Mouse (Mus musculus) forebrain, embryonic 16.5 days (tissue): ENCODE data around the gene Chst11. TPM values are rescaled to one million over a fixed set of nuclear protein-coding genes. Genes with fewer than 3 reads are reported as not detected.
A peak's percentile ranks its signal among the peaks of the same experiment; 100 is the strongest.

Experiments
- ATAC-seq: fragments of 200-750 bp; cut with Nextera tagmentation; 2 replicates; pipeline ENCODE4 v1.8.0; 2017; ENCODE audit warnings: mild to moderate bottlenecking, moderate library complexity
- H3K27ac ChIP-seq: fragments of 300-500 bp; sonication (generic); 2 replicates; pipeline ENCODE4 v1.5.1; 2014; ENCODE audit warnings: low read length, control low read depth
- H3K27me3 ChIP-seq: fragments of 300-500 bp; sonication (generic); replicated peaks from 2 replicates; pipeline ENCODE4 v1.6.1; 2014; ENCODE audit warnings: low read length; ENCODE audit not compliant: control insufficient read depth, insufficient read depth
- H3K36me3 ChIP-seq: fragments of 300-500 bp; sonication (generic); 2 replicates; pipeline ENCODE4 v1.6.1; 2014; ENCODE audit not compliant: control insufficient read depth, insufficient read depth
- H3K4me1 ChIP-seq: fragments of 300-500 bp; sonication (generic); replicated peaks from 2 replicates; pipeline ENCODE4 v1.6.1; 2014; ENCODE audit warnings: low read length; ENCODE audit not compliant: control insufficient read depth, insufficient read depth
- H3K4me2 ChIP-seq: fragments of 300-500 bp; sonication (generic); 2 replicates; pipeline ENCODE4 v1.6.1; 2014; ENCODE audit warnings: mild to moderate bottlenecking, low read length, control low read depth
- H3K4me3 ChIP-seq: fragments of 300-500 bp; sonication (generic); replicated peaks from 2 replicates; pipeline ENCODE4 v1.5.1; 2014; ENCODE audit warnings: mild to moderate bottlenecking, low read length, control low read depth
- H3K9ac ChIP-seq: fragments of 300-500 bp; sonication (generic); replicated peaks from 2 replicates; pipeline ENCODE4 v1.6.1; 2014; ENCODE audit warnings: low read depth, low read length, control low read depth
- H3K9me3 ChIP-seq: fragments of 300-500 bp; sonication (generic); 2 replicates; pipeline ENCODE4 v1.6.1; 2016; ENCODE audit warnings: low read length; ENCODE audit not compliant: control insufficient read depth
- WGBS: fragments of 180-500 bp; shearing (Covaris S2); extraction: QIAGEN DNeasy Blood & Tissue Kit; methylation state at CpG from one replicate; pipeline ENCODE4 v1.1.7; 2014; 5-methylcytosine and 5-hydroxymethylcytosine counted together
- polyA plus RNA-seq: library from polyadenylated mRNA; unstranded; fragments of >200 nt; fragmentation: Nextera tagmentation; extraction: Ambion mirVana; gene quantifications from 2 replicates; pipeline ENCODE4 v1.2.1, GENCODE M21; 2015

The Chst11 gene
- polyA plus RNA-seq, 1 experiment from 2014 or later, result 3.4 TPM

- WGBS, result 67% methylated on average over 5 of the region's 5 CpGs
- Histone ChIP-seq H3K36me3 (no peaks in the 10 kb centered on the region), H3K9me3 (no peaks in the 10 kb centered on the region), H3K27me3 (no peaks in the 10 kb centered on the region), H3K4me2 (no peak overlapping the region), H3K4me1 (peaks cover 12% of the 10 kb centered on the region), H3K27ac (no peak overlapping the region), H3K4me3 (no peak overlapping the region), H3K9ac (no peak overlapping the region)
- ATAC-seq, result no peak
Observed at GRCm38 (mm10) chr10:83018521-83018920, 33.2 kb downstream of the Chst11 start.

GRCm38 (mm10) chr10:83019497-83020270 is 34.4 kb downstream of the Chst11 start:
- no peaks in the 10 kb centered on the region for H3K27me3 ChIP-seq
- WGBS, result 21% methylated on average over 19 of the region's 19 CpGs
- peak; percentile 68 for ATAC-seq
- peak overlapping the region; percentile 5 for H3K9ac ChIP-seq
- peaks cover 12% of the 10 kb centered on the region for H3K4me1 ChIP-seq
- H3K4me2 ChIP-seq, result peak overlapping the region; percentile 23
- H3K4me3 ChIP-seq, result no peak overlapping the region
- H3K36me3 ChIP-seq, result no peaks in the 10 kb centered on the region
- peak overlapping the region; percentile 8; the same call in 1 of the 2 replicates for H3K27ac ChIP-seq
- H3K9me3 ChIP-seq, result no peaks in the 10 kb centered on the region

GRCm38 (mm10) chr10:83022616-83023015 is 37.3 kb downstream of the Chst11 start:
- no peak overlapping the region for H3K27ac ChIP-seq
- ATAC-seq, result no peak
- WGBS, result 97% methylated on average over 1 of the region's 1 CpGs

GRCm38 (mm10) chr10:83026174-83026573 is 40.9 kb downstream of the Chst11 start:
- no peak for ATAC-seq
- WGBS, result 91% methylated on average over 5 of the region's 5 CpGs
- Histone ChIP-seq H3K36me3 (no peaks in the 10 kb centered on the region), H3K27ac (no peak overlapping the region), H3K4me3 (no peak overlapping the region), H3K27me3 (no peaks in the 10 kb centered on the region), H3K4me1 (no peaks in the 10 kb centered on the region), H3K9me3 (no peaks in the 10 kb centered on the region), H3K4me2 (no peak overlapping the region), H3K9ac (no peak overlapping the region)

More at GRCm38 (mm10) chr10:83022616-83023015, 37.3 kb downstream of the Chst11 start:
- Histone ChIP-seq H3K4me1 (peaks cover 12% of the 10 kb centered on the region), H3K9me3 (no peaks in the 10 kb centered on the region), H3K4me3 (no peak overlapping the region), H3K9ac (no peak overlapping the region), H3K4me2 (no peak overlapping the region), H3K36me3 (no peaks in the 10 kb centered on the region), H3K27me3 (no peaks in the 10 kb centered on the region)

GRCm38 (mm10) chr10:83027673-83028072 is 42.4 kb downstream of the Chst11 start:
- no peaks in the 10 kb centered on the region for H3K4me1 ChIP-seq
- H3K4me2 ChIP-seq, result no peak overlapping the region
- WGBS, result 91% methylated on average over 6 of the region's 6 CpGs
- no peaks in the 10 kb centered on the region for H3K36me3 ChIP-seq
- no peaks in the 10 kb centered on the region for H3K9me3 ChIP-seq
- no peak for ATAC-seq
- H3K4me3 ChIP-seq, result no peak overlapping the region
- no peak overlapping the region for H3K9ac ChIP-seq
- no peak overlapping the region for H3K27ac ChIP-seq
- H3K27me3 ChIP-seq, result no peaks in the 10 kb centered on the region

GRCm38 (mm10) chr10:83030103-83030661 is 44.9 kb downstream of the Chst11 start:
- 83% methylated on average over 5 of the region's 5 CpGs for WGBS
- no peak overlapping the region for H3K4me3 ChIP-seq

GRCm38 (mm10) chr10:83030928-83031327 is 45.6 kb downstream of the Chst11 start:
- 60% methylated on average over 6 of the region's 6 CpGs for WGBS
- H3K4me2 ChIP-seq, result no peak overlapping the region
- no peak overlapping the region for H3K9ac ChIP-seq
- no peaks in the 10 kb centered on the region for H3K4me1 ChIP-seq
- no peak overlapping the region for H3K27ac ChIP-seq
- H3K36me3 ChIP-seq, result no peaks in the 10 kb centered on the region
- no peaks in the 10 kb centered on the region for H3K27me3 ChIP-seq
- H3K4me3 ChIP-seq, result no peak overlapping the region
- H3K9me3 ChIP-seq, result no peaks in the 10 kb centered on the region
- no peak for ATAC-seq

More at GRCm38 (mm10) chr10:83030103-83030661, 44.9 kb downstream of the Chst11 start:
- Histone ChIP-seq H3K9ac (no peak overlapping the region), H3K4me1 (no peaks in the 10 kb centered on the region), H3K27me3 (no peaks in the 10 kb centered on the region), H3K4me2 (no peak overlapping the region), H3K36me3 (no peaks in the 10 kb centered on the region), H3K27ac (no peak overlapping the region), H3K9me3 (no peaks in the 10 kb centered on the region)
- no peak for ATAC-seq

GRCm38 (mm10) chr10:83031561-83031960 is 46.3 kb downstream of the Chst11 start:
- ATAC-seq, result no peak
- Histone ChIP-seq H3K27me3 (no peaks in the 10 kb centered on the region), H3K4me1 (no peaks in the 10 kb centered on the region), H3K4me2 (no peak overlapping the region), H3K4me3 (no peak overlapping the region), H3K27ac (no peak overlapping the region), H3K9me3 (no peaks in the 10 kb centered on the region), H3K36me3 (no peaks in the 10 kb centered on the region), H3K9ac (no peak overlapping the region)
- WGBS, result 54% methylated on average over 4 of the region's 4 CpGs

GRCm38 (mm10) chr10:83032559-83032958 is 47.3 kb downstream of the Chst11 start:
- Histone ChIP-seq H3K36me3 (no peaks in the 10 kb centered on the region), H3K9ac (no peak overlapping the region), H3K27ac (no peak overlapping the region), H3K4me2 (no peak overlapping the region), H3K4me1 (0 out of 2 replicates have a peak, but pooled peaks cover 3% of the 10 kb centered on the region), H3K4me3 (no peak overlapping the region), H3K9me3 (no peaks in the 10 kb centered on the region), H3K27me3 (no peaks in the 10 kb centered on the region)
- 82% methylated on average over 10 of the region's 10 CpGs for WGBS
- ATAC-seq, result no peak
